Mouse (Mus musculus): ENCODE measurements around the gene Hmgb1. TPM values are rescaled to one million over a fixed set of nuclear protein-coding genes. Genes with fewer than 3 reads are reported as not detected.

The Hmgb1 gene
- polyA plus RNA-seq (2015; fragmentation: Nextera tagmentation; extraction: Ambion mirVana), result 647 and 683 TPM in 2 replicates

- Histone ChIP-seq H3K4me3 (peak within 1 kb of the TSS; percentile 89), H3K4me2 (peak within 1 kb of the TSS; percentile 71), H3K27me3 (no peaks in the 10 kb centered on the region), H3K36me3 (peaks cover 5% of the 10 kb centered on the region), H3K9me3 (replicated peaks) (no peaks in the 10 kb centered on the region), H3K9ac (peak within 1 kb of the TSS; percentile 89), H3K4me1 (replicated peaks) (peaks cover 17% of the 10 kb centered on the region), H3K27ac (peak within 1 kb of the TSS; percentile 99)
- WGBS, result under 1% methylated on average over 59 of the region's 59 CpGs
- ATAC-seq (replicated peaks; ENCODE audit: insufficient number of reproducible peaks, insufficient read depth, low FRiP score, low read depth), result peak; percentile 98
These were observed at the start of gene Hmgb1, which contains the start of gene Uspl1 for GRCm38 (mm10) chr5:149184104-149184843. Hmgb1 (minus strand) TSS chr5:149184489. Uspl1 (plus strand) TSS chr5:149184350.

GRCm38 (mm10) chr5:149229619-149230339, 45.5 kb upstream of the Hmgb1 start:
- WGBS, result 79% methylated on average over 18 of the region's 18 CpGs
- Histone ChIP-seq H3K4me2 (peak overlapping the region; percentile 55), H3K36me3 (no peaks in the 10 kb centered on the region), H3K4me1 (replicated peaks) (peaks cover 3% of the 10 kb centered on the region), H3K9ac (peak overlapping the region; percentile 35), H3K9me3 (replicated peaks) (no peaks in the 10 kb centered on the region), H3K27me3 (no peaks in the 10 kb centered on the region), H3K4me3 (peak overlapping the region; percentile 54), H3K27ac (peak overlapping the region; percentile 86)
- peak; percentile 20; the same call in 1 of the 2 replicates for ATAC-seq (replicated peaks; ENCODE audit: insufficient number of reproducible peaks, insufficient read depth, low FRiP score, low read depth)

- Histone ChIP-seq H3K4me1 (replicated peaks) (peaks cover 3% of the 10 kb centered on the region), H3K27me3 (no peaks in the 10 kb centered on the region), H3K4me2 (peak overlapping the region; percentile 55), H3K4me3 (peak overlapping the region; percentile 54), H3K36me3 (no peaks in the 10 kb centered on the region), H3K9me3 (replicated peaks) (no peaks in the 10 kb centered on the region), H3K27ac (peak overlapping the region; percentile 86), H3K9ac (peak overlapping the region; percentile 35)
- WGBS, result 3% methylated on average over 55 of the region's 55 CpGs
- ATAC-seq (replicated peaks; ENCODE audit: insufficient number of reproducible peaks, insufficient read depth, low FRiP score, low read depth), result peak; percentile 100
These were observed 44.7 kb upstream of the Hmgb1 start for GRCm38 (mm10) chr5:149228700-149229618.

DNA sequence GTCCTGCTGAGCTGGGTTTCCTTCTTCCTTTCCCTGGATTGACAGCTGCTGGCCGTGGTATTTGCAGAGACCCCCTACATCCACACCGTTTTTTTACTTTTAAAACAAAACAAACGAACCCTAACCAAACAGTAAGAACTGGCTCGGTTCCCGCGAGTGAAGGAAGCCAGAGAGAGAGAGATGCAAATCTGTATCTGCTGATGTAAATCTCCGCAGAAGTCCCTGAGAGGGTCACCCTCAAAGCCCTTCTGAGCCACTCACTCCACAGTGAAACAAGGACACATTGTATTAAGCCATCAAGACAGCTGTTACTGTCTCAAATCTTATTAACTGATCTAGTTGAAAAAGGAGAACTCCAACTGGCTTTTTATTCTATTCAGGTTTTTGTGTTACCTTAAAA, 40.4 kb upstream of the Hmgb1 start:
- no peak overlapping the region for H3K4me3 ChIP-seq
- 21% methylated on average over 7 of the region's 7 CpGs for WGBS
- H3K27ac ChIP-seq, result no peak overlapping the region
- no peak overlapping the region for H3K9ac ChIP-seq
- no peak for ATAC-seq (replicated peaks; ENCODE audit: insufficient number of reproducible peaks, insufficient read depth, low FRiP score, low read depth)
- peaks cover 1% of the 10 kb centered on the region for H3K4me1 ChIP-seq (replicated peaks)
- H3K4me2 ChIP-seq, result no peak overlapping the region
- no peaks in the 10 kb centered on the region for H3K36me3 ChIP-seq
- H3K9me3 ChIP-seq (replicated peaks), result no peaks in the 10 kb centered on the region
- no peaks in the 10 kb centered on the region for H3K27me3 ChIP-seq

DNA sequence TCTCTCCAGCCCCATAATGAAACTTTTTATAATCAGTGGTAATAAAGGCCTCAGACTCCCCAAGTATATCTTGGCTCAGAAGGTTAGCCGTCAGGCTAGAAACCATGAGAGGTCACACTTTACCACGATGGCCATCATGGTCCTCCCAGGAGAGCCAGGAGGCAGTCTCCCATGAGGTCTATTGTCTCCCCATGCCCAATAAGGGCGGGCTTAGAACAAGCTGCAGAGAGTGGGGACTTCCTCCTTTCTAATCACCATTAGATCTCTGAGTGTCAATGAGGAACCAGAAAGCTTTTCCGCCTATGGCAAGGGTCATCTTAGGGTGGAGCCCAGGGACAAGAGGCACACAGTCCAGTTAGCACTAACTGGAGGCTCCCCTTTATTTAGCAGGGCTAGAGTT, 37.1 kb upstream of the Hmgb1 start:
- Histone ChIP-seq H3K27me3 (no peaks in the 10 kb centered on the region), H3K9me3 (replicated peaks) (no peaks in the 10 kb centered on the region), H3K9ac (no peak overlapping the region), H3K4me3 (no peak overlapping the region), H3K4me1 (replicated peaks) (no peaks in the 10 kb centered on the region), H3K36me3 (no peaks in the 10 kb centered on the region), H3K4me2 (no peak overlapping the region), H3K27ac (no peak overlapping the region)
- WGBS, result 85% methylated on average over 4 of the region's 4 CpGs
- ATAC-seq (replicated peaks; ENCODE audit: insufficient number of reproducible peaks, insufficient read depth, low FRiP score, low read depth), result no peak

- WGBS, result 39% methylated on average over 3 of the region's 3 CpGs
- H3K4me3 ChIP-seq, result no peak overlapping the region
- H3K4me1 ChIP-seq (replicated peaks), result no peaks in the 10 kb centered on the region
- H3K9me3 ChIP-seq (replicated peaks), result no peaks in the 10 kb centered on the region
- no peak for ATAC-seq (replicated peaks; ENCODE audit: insufficient number of reproducible peaks, insufficient read depth, low FRiP score, low read depth)
- no peaks in the 10 kb centered on the region for H3K27me3 ChIP-seq
- H3K9ac ChIP-seq, result no peak overlapping the region
- peaks cover 15% of the 10 kb centered on the region for H3K36me3 ChIP-seq
- no peak overlapping the region for H3K27ac ChIP-seq
- H3K4me2 ChIP-seq, result no peak overlapping the region
These were observed 35.2 kb upstream of the Hmgb1 start for GRCm38 (mm10) chr5:149219493-149219892.

- no peak overlapping the region for H3K4me3 ChIP-seq
- H3K27me3 ChIP-seq, result no peaks in the 10 kb centered on the region
- H3K27ac ChIP-seq, result no peak overlapping the region
- H3K36me3 ChIP-seq, result peaks cover 28% of the 10 kb centered on the region
- no peak for ATAC-seq (replicated peaks; ENCODE audit: insufficient number of reproducible peaks, insufficient read depth, low FRiP score, low read depth)
- no peaks in the 10 kb centered on the region for H3K9me3 ChIP-seq (replicated peaks)
- WGBS, result 70% methylated on average over 6 of the region's 6 CpGs
- no peaks in the 10 kb centered on the region for H3K4me1 ChIP-seq (replicated peaks)
- no peak overlapping the region for H3K9ac ChIP-seq
- no peak overlapping the region for H3K4me2 ChIP-seq
These were observed 33.5 kb upstream of the Hmgb1 start for GRCm38 (mm10) chr5:149217524-149218357.

DNA sequence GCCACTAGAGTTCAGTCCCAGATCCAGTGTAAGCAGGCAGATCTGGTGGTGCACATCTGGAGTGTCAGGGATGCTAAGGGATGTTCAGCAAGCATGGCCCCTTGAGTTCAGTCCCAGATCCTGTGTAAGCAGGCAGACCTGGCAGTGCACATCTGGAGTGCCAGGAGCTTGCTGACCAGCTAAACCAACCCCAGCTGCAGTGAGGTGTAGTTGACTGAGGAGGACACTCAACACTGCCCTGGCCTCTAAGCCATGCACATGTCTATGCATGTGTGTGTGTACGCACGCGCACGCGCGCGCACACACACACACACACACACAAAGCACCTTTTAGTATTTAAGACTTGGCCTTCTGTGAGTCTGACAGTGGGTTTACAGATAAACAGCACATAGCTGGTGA, 31.3 kb upstream of the Hmgb1 start:
- Histone ChIP-seq H3K9ac (no peak overlapping the region), H3K36me3 (peaks cover 46% of the 10 kb centered on the region), H3K4me2 (no peak overlapping the region), H3K4me3 (no peak overlapping the region), H3K4me1 (replicated peaks) (no peaks in the 10 kb centered on the region), H3K27me3 (no peaks in the 10 kb centered on the region), H3K27ac (no peak overlapping the region), H3K9me3 (replicated peaks) (no peaks in the 10 kb centered on the region)
- no peak for ATAC-seq (replicated peaks; ENCODE audit: insufficient number of reproducible peaks, insufficient read depth, low FRiP score, low read depth)
- 97% methylated on average over 7 of the region's 7 CpGs for WGBS

DNA sequence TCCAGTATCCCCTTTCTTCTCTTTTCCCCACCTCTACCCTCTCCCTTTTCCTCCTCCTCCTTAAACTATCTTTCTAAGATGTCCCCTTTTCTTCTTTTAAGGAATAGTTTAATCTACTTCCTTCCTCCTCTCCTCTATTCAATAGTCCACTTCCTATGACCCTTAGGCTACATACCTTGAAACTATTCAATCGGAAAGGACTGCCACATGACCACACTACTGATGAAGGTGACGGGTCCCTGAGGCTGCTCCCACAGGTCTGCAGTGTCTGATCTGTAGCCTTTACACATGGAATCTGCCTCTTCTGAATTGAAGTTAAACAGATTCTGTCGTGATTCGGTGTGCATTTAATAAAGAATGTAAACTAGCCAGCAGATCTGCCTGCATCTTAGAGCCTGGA, 28.5 kb upstream of the Hmgb1 start:
- 80% methylated on average over 4 of the region's 4 CpGs for WGBS
- Histone ChIP-seq H3K27ac (no peak overlapping the region), H3K27me3 (no peaks in the 10 kb centered on the region), H3K36me3 (peaks cover 58% of the 10 kb centered on the region), H3K9ac (no peak overlapping the region), H3K9me3 (replicated peaks) (no peaks in the 10 kb centered on the region), H3K4me1 (replicated peaks) (0 out of 2 replicates have a peak, but pooled peaks cover 2% of the 10 kb centered on the region), H3K4me2 (no peak overlapping the region), H3K4me3 (no peak overlapping the region)
- no peak for ATAC-seq (replicated peaks; ENCODE audit: insufficient number of reproducible peaks, insufficient read depth, low FRiP score, low read depth)

DNA sequence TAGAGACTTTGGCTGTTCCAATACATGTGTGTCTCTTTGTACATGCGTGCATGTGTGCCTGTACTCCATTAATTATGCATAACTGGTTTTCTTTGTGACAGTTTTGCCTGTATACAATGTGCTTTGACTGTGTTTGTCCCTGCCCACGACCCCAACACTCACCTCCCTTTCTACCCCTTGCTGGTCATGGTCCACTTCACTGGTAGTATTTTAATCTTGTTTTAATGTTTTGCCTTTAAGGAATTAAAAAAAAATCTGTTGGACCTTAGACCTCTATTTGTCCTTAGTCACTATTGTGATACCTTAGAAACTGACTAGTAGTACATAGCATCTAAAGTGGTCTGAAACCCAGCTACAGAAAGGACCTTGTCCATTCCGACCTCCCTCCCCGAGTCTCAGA, 26.8 kb upstream of the Hmgb1 start:
- H3K9me3 ChIP-seq (replicated peaks), result no peaks in the 10 kb centered on the region
- H3K9ac ChIP-seq, result no peak overlapping the region
- H3K4me2 ChIP-seq, result no peak overlapping the region
- H3K27ac ChIP-seq, result no peak overlapping the region
- no peak overlapping the region for H3K4me3 ChIP-seq
- no peak for ATAC-seq (replicated peaks; ENCODE audit: insufficient number of reproducible peaks, insufficient read depth, low FRiP score, low read depth)
- 95% methylated on average over 4 of the region's 4 CpGs for WGBS
- 0 out of 2 replicates have a peak, but pooled peaks cover 2% of the 10 kb centered on the region for H3K4me1 ChIP-seq (replicated peaks)
- H3K27me3 ChIP-seq, result no peaks in the 10 kb centered on the region
- peaks cover 68% of the 10 kb centered on the region for H3K36me3 ChIP-seq
